Mouse (Mus musculus) testis, adult 2 months (tissue): ENCODE measurements around the gene Tcea3.

Experiments used
- CTCF ChIP-seq: fragments of 200-500 bp; IDR thresholded peaks from 2 replicates; pipeline ENCODE4 v1.5.1; 2012; ENCODE audit warnings: low read depth, mild to moderate bottlenecking, inconsistent platforms, low read length, moderate library complexity; ENCODE audit not compliant: control insufficient read depth, insufficient read depth, insufficient replicate concordance
- POLR2A ChIP-seq: fragments of 200-500 bp; IDR thresholded peaks from 2 replicates; pipeline ENCODE4 v1.6.1; 2012; ENCODE audit warnings: low read depth, mild to moderate bottlenecking, inconsistent platforms, low read length, moderate library complexity; ENCODE audit not compliant: control insufficient read depth

DNA sequence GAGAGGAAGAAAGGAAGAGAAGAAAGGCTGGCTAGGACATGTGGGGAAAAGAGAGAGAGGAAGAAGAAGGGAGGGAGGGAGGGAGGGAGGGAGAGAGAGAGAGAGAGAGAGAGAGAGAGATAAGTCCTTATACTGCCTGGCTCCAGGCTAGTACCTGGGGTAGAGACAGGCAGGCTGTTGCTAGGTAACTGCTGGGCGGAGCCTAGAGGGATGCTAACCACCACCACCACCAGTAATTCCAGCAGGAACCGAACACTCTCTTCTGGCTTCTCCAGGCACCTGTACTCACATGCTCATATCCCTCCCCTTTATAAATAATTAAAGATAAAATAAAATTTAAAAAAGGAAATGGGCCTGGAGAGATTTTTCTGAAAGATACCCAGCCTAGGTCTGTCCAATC lies 36.3 kb downstream of the Tcea3 start:
- TF ChIP-seq POLR2A = no peak
- TF ChIP-seq CTCF = no peak
